Mouse (Mus musculus): ENCODE results near the gene Mctp2.

- TF ChIP-seq CTCF (IDR thresholded peaks at IDR 0.05; ENCODE audit: low read depth), result no peak
- no peak for TF ChIP-seq EP300 (IDR thresholded peaks at IDR 0.05; ENCODE audit: low read depth)
Observed at GRCm38 (mm10) chr7:72320906-72321305, 14.5 kb upstream of the Mctp2 start.

Data from heart, postnatal 0 days (tissue).